Mouse (Mus musculus) hindbrain, embryonic 12.5 days (tissue): ENCODE results near the gene Lysmd4. TPM values are rescaled to one million over a fixed set of nuclear protein-coding genes. Genes with fewer than 3 reads are reported as not detected.

Experiments
- ATAC-seq: fragments of 200-750 bp; cut with Nextera tagmentation; 2 replicates; pipeline ENCODE4 v1.8.0; 2017; ENCODE audit warnings: moderate TSS enrichment; ENCODE audit not compliant: low FRiP score
- H3K27ac ChIP-seq: fragments of 300-500 bp; sonication (generic); 2 replicates; pipeline ENCODE4 v1.5.1; 2016; ENCODE audit warnings: mild to moderate bottlenecking
- H3K27me3 ChIP-seq: fragments of 300-500 bp; sonication (generic); 2 replicates; pipeline ENCODE4 v1.6.1; 2016; ENCODE audit warnings: mild to moderate bottlenecking
- H3K36me3 ChIP-seq: fragments of 300-500 bp; sonication (generic); 2 replicates; pipeline ENCODE4 v1.6.1; 2016; ENCODE audit warnings: mild to moderate bottlenecking
- H3K4me1 ChIP-seq: fragments of 300-500 bp; sonication (generic); 2 replicates; pipeline ENCODE4 v1.6.1; 2016
- H3K4me2 ChIP-seq: fragments of 300-500 bp; sonication (generic); replicated peaks from 2 replicates; pipeline ENCODE4 v1.6.1; 2016; ENCODE audit warnings: mild to moderate bottlenecking
- H3K4me3 ChIP-seq: fragments of 300-500 bp; sonication (generic); 2 replicates; pipeline ENCODE4 v1.5.1; 2016; ENCODE audit warnings: mild to moderate bottlenecking
- H3K9ac ChIP-seq: fragments of 300-500 bp; sonication (generic); 2 replicates; pipeline ENCODE4 v1.6.1; 2016; ENCODE audit warnings: mild to moderate bottlenecking, moderate library complexity
- H3K9me3 ChIP-seq: fragments of 300-500 bp; sonication (generic); replicated peaks from 2 replicates; pipeline ENCODE4 v1.6.1; 2016; ENCODE audit warnings: mild to moderate bottlenecking
- WGBS: fragments of 180-500 bp; shearing (Covaris S2); methylation state at CpG from one replicate; pipeline ENCODE4 v1.1.7; 2016; 5-methylcytosine and 5-hydroxymethylcytosine counted together
- polyA plus RNA-seq: library from polyadenylated mRNA; unstranded; fragments of >200 nt; fragmentation: Nextera tagmentation; extraction: Ambion mirVana; gene quantifications from 2 replicates; pipeline ENCODE4 v1.2.1, GENCODE M21; 2016

Gene Lysmd4
- polyA plus RNA-seq, 1 experiment from 2014 or later = 24.3 TPM

- H3K9me3 ChIP-seq = no peaks in the 10 kb centered on the region
- no peak overlapping the region for H3K9ac ChIP-seq
- no peaks in the 10 kb centered on the region for H3K27me3 ChIP-seq
- no peak overlapping the region for H3K4me2 ChIP-seq
- 0 out of 2 replicates have a peak, but pooled peaks cover 9% of the 10 kb centered on the region for H3K4me1 ChIP-seq
- ATAC-seq = no peak
- 90% methylated on average over 1 of the region's 1 CpGs for WGBS
- H3K4me3 ChIP-seq = no peak overlapping the region
- no peaks in the 10 kb centered on the region for H3K36me3 ChIP-seq
- H3K27ac ChIP-seq = no peak overlapping the region
Measured at GRCm38 (mm10) chr7:67213589-67213988, 8.8 kb upstream of the Lysmd4 start.

- no peak overlapping the region for H3K4me2 ChIP-seq
- ATAC-seq = no peak
- no peak overlapping the region for H3K27ac ChIP-seq
- H3K4me3 ChIP-seq = no peak overlapping the region
- H3K9me3 ChIP-seq = no peaks in the 10 kb centered on the region
- H3K27me3 ChIP-seq = no peaks in the 10 kb centered on the region
- H3K4me1 ChIP-seq = 0 out of 2 replicates have a peak, but pooled peaks cover 9% of the 10 kb centered on the region
- WGBS = 91% methylated on average over 6 of the region's 6 CpGs
- no peak overlapping the region for H3K9ac ChIP-seq
- no peaks in the 10 kb centered on the region for H3K36me3 ChIP-seq
Measured at GRCm38 (mm10) chr7:67216351-67216750, 6.0 kb upstream of the Lysmd4 start.

GRCm38 (mm10) chr7:67217025-67217424, 5.3 kb upstream of the Lysmd4 start:
- no peak overlapping the region for H3K4me3 ChIP-seq
- no peaks in the 10 kb centered on the region for H3K27me3 ChIP-seq
- 78% methylated on average over 3 of the region's 3 CpGs for WGBS
- no peaks in the 10 kb centered on the region for H3K36me3 ChIP-seq
- no peak overlapping the region for H3K4me2 ChIP-seq
- H3K27ac ChIP-seq = no peak overlapping the region
- no peaks in the 10 kb centered on the region for H3K9me3 ChIP-seq
- H3K9ac ChIP-seq = no peak overlapping the region
- peaks cover 8% of the 10 kb centered on the region; the same call in 1 of the 2 replicates for H3K4me1 ChIP-seq
- no peak for ATAC-seq

DNA sequence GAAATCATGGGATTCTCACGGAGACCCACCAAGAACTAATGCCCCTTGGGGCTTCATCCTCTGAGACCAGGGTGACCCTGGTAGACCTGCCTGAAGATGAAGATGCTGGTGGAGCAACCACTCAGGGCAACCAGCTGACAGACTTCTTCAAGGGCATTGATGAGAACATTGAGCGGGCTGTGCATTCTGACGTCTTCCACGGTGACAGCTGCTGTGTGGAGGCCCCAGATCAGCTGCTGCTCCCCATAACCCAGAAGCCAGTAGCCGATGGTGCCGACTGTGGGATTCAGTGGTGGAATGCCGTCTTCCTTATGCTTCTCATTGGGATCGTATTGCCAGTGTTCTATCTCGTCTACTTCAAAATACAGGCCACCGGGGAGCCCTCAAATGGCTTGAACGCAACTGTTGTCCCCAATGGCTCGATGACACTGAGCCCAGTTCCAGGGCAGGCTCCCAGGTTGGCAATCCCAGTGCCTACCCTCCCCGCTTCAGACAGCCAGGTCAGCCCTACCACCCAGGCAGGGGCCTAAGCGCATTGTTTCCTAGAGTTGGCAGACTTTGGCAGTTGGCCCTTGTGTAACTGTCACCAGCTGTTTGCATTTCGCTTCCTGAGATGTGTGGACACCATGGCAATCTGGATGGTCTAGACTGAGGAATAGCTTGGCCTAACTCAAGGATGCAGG, 3.7 kb downstream of the Lysmd4 start:
- H3K4me2 ChIP-seq = no peak overlapping the region
- H3K4me1 ChIP-seq = peaks cover 18% of the 10 kb centered on the region
- 94% methylated on average over 15 of the region's 15 CpGs for WGBS
- no peak overlapping the region for H3K9ac ChIP-seq
- H3K27me3 ChIP-seq = no peaks in the 10 kb centered on the region
- no peak overlapping the region for H3K27ac ChIP-seq
- peaks cover 28% of the 10 kb centered on the region for H3K36me3 ChIP-seq
- no peaks in the 10 kb centered on the region for H3K9me3 ChIP-seq
- no peak overlapping the region for H3K4me3 ChIP-seq
- ATAC-seq = no peak

DNA sequence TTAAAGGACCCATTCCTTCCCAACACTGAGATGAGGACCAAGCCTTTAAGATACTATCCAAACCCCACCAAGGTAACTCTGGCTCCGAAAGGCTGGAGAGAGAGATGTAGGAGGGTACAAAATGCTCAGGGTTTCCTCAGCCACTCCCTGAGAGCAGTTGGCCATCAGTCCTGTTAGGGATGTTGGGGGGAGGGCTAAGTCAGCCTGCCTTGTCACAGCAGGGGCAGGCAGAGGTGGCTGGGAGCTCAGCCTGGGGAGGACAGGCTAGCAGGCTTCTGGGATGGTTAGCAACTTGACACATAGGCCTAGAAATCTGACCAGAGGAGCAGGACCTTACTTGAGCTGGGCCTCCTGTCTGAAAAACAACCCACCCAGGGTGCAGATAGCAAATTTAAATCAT, 5.2 kb downstream of the Lysmd4 start:
- Histone ChIP-seq H3K9me3 (no peaks in the 10 kb centered on the region), H3K36me3 (peaks cover 30% of the 10 kb centered on the region), H3K4me2 (no peak overlapping the region), H3K27me3 (no peaks in the 10 kb centered on the region), H3K27ac (no peak overlapping the region), H3K4me1 (peaks cover 14% of the 10 kb centered on the region), H3K4me3 (no peak overlapping the region), H3K9ac (no peak overlapping the region)
- no peak for ATAC-seq
- 63% methylated on average over 1 of the region's 1 CpGs for WGBS

DNA sequence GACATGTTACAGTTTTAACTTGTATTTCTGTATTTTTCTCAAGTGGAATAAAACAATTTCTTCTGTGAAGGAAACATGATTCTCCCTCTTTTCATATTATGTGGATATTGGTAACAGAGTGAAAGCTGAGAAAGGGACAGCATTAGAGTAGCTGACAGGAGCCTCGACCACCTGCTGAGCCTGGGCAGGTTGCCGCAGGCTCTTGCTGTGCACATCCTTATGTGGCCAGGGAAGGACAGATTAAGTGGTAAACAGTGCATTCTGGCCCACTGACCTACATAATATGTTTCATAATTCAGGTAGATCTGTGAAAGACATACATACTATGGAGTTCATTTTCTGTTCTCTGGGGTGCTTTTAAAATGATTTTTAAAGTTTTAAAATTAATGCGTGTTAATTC, 6.0 kb downstream of the Lysmd4 start:
- H3K9me3 ChIP-seq = no peaks in the 10 kb centered on the region
- no peak overlapping the region for H3K4me2 ChIP-seq
- no peak overlapping the region for H3K27ac ChIP-seq
- no peaks in the 10 kb centered on the region for H3K27me3 ChIP-seq
- peaks cover 31% of the 10 kb centered on the region for H3K36me3 ChIP-seq
- peaks cover 7% of the 10 kb centered on the region for H3K4me1 ChIP-seq
- H3K4me3 ChIP-seq = no peak overlapping the region
- no peak overlapping the region for H3K9ac ChIP-seq
- no peak for ATAC-seq
- WGBS = 66% methylated on average over 3 of the region's 3 CpGs

DNA sequence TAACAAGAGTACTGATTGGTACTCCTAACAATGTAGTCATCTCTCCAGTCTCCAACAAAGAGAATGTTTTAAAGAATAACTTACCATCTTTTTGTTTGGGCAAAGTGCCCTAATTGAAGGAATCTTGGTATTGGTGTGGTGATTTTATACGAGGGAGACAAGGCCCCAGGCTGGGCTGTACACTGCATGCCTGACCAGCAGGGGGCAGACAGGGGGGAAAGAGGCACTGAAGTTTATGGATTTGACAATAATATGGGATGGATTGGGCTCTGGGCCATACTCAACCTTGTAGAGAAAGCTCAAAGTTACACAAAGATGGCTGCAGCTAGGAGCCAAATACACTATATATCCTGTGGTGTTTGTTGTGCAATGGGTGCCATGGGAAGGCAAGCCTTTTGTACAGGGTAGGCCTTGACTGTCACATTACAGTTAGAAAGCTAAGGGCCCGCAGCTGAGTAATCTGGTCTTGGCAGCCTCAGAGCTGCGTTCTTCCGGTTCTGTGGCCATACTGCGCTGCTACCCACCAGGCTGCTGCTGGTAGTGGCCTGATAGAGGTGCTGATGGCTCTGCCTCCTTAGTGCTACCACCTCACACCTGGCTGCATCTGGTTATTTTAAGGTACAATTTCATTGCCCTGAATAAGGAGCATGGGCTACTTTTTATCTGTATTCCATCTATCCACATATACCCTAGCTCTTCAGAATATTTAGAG, 6.7 kb downstream of the Lysmd4 start:
- peak; percentile 48 for ATAC-seq
- Histone ChIP-seq H3K36me3 (peaks cover 31% of the 10 kb centered on the region), H3K4me1 (peaks cover under 1% of the 10 kb centered on the region), H3K4me2 (no peak overlapping the region), H3K27me3 (no peaks in the 10 kb centered on the region), H3K9me3 (no peaks in the 10 kb centered on the region), H3K9ac (no peak overlapping the region), H3K27ac (no peak overlapping the region), H3K4me3 (no peak overlapping the region)
- 88% methylated on average over 5 of the region's 5 CpGs for WGBS

DNA sequence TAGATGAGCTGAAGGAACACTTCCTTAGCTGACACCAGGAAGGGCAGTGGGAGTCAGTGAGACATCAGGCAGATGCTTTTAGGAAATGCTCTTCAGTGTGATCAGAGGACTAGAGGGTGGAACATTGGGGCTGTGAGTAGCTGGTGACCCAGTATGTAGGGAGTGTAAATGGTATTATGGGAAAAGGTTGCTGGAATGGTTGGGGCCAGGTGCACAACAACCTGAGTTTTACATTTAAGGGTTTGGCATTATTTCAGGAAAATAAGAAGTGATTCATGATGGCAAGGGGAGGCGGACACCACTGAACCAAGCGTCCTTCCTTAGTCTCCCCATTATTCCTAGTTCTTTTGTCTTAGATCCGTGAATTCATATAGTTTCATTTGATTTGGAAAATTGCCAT, 7.4 kb downstream of the Lysmd4 start:
- H3K4me2 ChIP-seq = no peak overlapping the region
- H3K27me3 ChIP-seq = no peaks in the 10 kb centered on the region
- H3K9ac ChIP-seq = no peak overlapping the region
- H3K27ac ChIP-seq = no peak overlapping the region
- ATAC-seq = no peak
- no peak overlapping the region for H3K4me3 ChIP-seq
- WGBS = 92% methylated on average over 3 of the region's 3 CpGs
- H3K36me3 ChIP-seq = peaks cover 32% of the 10 kb centered on the region
- no peaks in the 10 kb centered on the region for H3K4me1 ChIP-seq
- no peaks in the 10 kb centered on the region for H3K9me3 ChIP-seq

DNA sequence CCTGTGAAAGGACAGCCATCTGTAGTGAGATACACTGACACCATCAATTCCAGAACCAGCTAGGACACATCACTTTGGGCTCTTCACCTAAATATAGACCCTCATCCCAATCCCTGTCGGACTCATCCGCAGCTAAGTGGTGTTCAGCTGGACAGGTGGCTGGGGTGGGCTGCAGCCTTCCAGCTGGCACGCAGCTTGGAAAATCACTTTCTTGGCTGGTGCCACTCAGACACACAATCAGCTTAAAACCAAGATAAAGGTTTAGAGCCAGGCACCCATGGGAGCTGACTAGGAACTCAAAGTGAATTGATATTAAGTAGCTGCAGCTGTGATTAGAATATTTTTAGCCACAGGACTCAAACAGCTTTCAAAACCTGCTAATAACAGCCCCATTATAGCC, 7.9 kb downstream of the Lysmd4 start:
- peaks cover 32% of the 10 kb centered on the region for H3K36me3 ChIP-seq
- H3K4me2 ChIP-seq = no peak overlapping the region
- no peaks in the 10 kb centered on the region for H3K27me3 ChIP-seq
- no peaks in the 10 kb centered on the region for H3K9me3 ChIP-seq
- H3K9ac ChIP-seq = no peak overlapping the region
- no peak for ATAC-seq
- H3K4me1 ChIP-seq = no peaks in the 10 kb centered on the region
- H3K27ac ChIP-seq = no peak overlapping the region
- no peak overlapping the region for H3K4me3 ChIP-seq
- WGBS = 87% methylated on average over 3 of the region's 3 CpGs

- Histone ChIP-seq H3K4me1 (no peaks in the 10 kb centered on the region), H3K4me2 (no peak overlapping the region), H3K27ac (no peak overlapping the region), H3K4me3 (no peak overlapping the region), H3K9me3 (no peaks in the 10 kb centered on the region), H3K9ac (no peak overlapping the region), H3K36me3 (peaks cover 33% of the 10 kb centered on the region), H3K27me3 (no peaks in the 10 kb centered on the region)
- ATAC-seq = no peak
- WGBS = 85% methylated on average over 3 of the region's 3 CpGs
Measured at GRCm38 (mm10) chr7:67230640-67231140, 8.3 kb downstream of the Lysmd4 start.

DNA sequence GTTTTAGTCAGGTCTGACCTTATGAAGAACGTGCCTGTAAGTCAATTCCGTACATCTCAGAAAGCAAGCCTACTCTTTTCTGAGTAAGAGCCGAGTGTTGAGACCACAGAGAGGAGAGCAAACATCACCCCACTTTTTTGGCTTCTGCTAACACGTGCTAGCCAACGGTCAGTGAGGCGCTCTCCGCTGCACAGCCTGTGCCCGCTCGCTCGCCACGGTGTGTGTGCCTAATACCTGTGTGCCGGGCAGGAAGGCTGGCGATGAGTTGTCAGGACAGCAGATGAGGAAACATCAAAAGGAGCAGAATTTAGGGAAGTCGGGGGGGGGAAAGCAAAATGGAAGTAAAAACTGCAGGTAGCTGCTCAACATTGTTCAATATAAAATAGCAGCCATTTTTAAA, 10.2 kb downstream of the Lysmd4 start:
- no peak overlapping the region for H3K27ac ChIP-seq
- no peaks in the 10 kb centered on the region for H3K9me3 ChIP-seq
- ATAC-seq = no peak
- WGBS = 95% methylated on average over 14 of the region's 14 CpGs
- H3K4me1 ChIP-seq = no peaks in the 10 kb centered on the region
- H3K36me3 ChIP-seq = peaks cover 31% of the 10 kb centered on the region
- H3K4me2 ChIP-seq = no peak overlapping the region
- H3K9ac ChIP-seq = no peak overlapping the region
- H3K27me3 ChIP-seq = no peaks in the 10 kb centered on the region
- H3K4me3 ChIP-seq = no peak overlapping the region

- Histone ChIP-seq H3K27ac (no peak overlapping the region), H3K4me1 (no peaks in the 10 kb centered on the region), H3K36me3 (peaks cover 40% of the 10 kb centered on the region), H3K4me2 (no peak overlapping the region), H3K27me3 (no peaks in the 10 kb centered on the region), H3K9me3 (no peaks in the 10 kb centered on the region), H3K9ac (no peak overlapping the region), H3K4me3 (no peak overlapping the region)
- WGBS = 74% methylated on average over 8 of the region's 8 CpGs
- no peak for ATAC-seq
Measured at GRCm38 (mm10) chr7:67234797-67235196, 12.5 kb downstream of the Lysmd4 start.

GRCm38 (mm10) chr7:67236351-67236750, 14.0 kb downstream of the Lysmd4 start:
- ATAC-seq = no peak
- Histone ChIP-seq H3K9me3 (no peaks in the 10 kb centered on the region), H3K36me3 (peaks cover 38% of the 10 kb centered on the region), H3K4me2 (no peak overlapping the region), H3K4me1 (no peaks in the 10 kb centered on the region), H3K27ac (no peak overlapping the region), H3K9ac (no peak overlapping the region), H3K27me3 (no peaks in the 10 kb centered on the region), H3K4me3 (no peak overlapping the region)
- WGBS = 79% methylated on average over 2 of the region's 2 CpGs
